Mouse (Mus musculus) CH12.LX (cell line): ENCODE data around the gene Lefty1. TPM values are rescaled to one million over a fixed set of nuclear protein-coding genes. Genes with fewer than 3 reads are reported as not detected.

Experiments used
- DNase-seq: peaks from one replicate; pipeline ENCODE4 v3.0.0-alpha.2; 2013; ENCODE audit errors: extremely low read depth
- H3K27ac ChIP-seq: 2 replicates; pipeline ENCODE4 v1.5.1; 2012; ENCODE audit warnings: low read depth, mild to moderate bottlenecking, control low read depth, moderate library complexity; ENCODE audit not compliant: insufficient read depth
- H3K27me3 ChIP-seq: replicated peaks from 2 replicates; pipeline ENCODE3; 2012; ENCODE audit warnings: inconsistent platforms
- H3K36me3 ChIP-seq, 2 experiments: replicated peaks in 1 of 2; 2 replicates each; pipeline versions ENCODE3 to v1.6.1; 2012; ENCODE audit warnings: inconsistent platforms in 1 of 2, low read length in 1 of 2, mild to moderate bottlenecking in 1 of 2, mixed read lengths in 1 of 2, moderate library complexity in 1 of 2; ENCODE audit not compliant: control insufficient read depth in 1 of 2, insufficient read depth in 1 of 2
- H3K4me1 ChIP-seq, 2 experiments: 2 replicates each; pipeline ENCODE4 v1.6.1; 2012; ENCODE audit warnings: inconsistent platforms in 1 of 2, moderate library complexity in 1 of 2; ENCODE audit not compliant: insufficient read depth in 2 of 2, control insufficient read depth in 1 of 2
- H3K4me2 ChIP-seq: 2 replicates; pipeline ENCODE4 v1.6.1; 2012; ENCODE audit warnings: low read depth, mild to moderate bottlenecking, control low read depth; ENCODE audit not compliant: poor library complexity, insufficient read depth, severe bottlenecking
- H3K4me3 ChIP-seq, 3 experiments: fragments of 150-350 bp in 1 of 3; sonication (generic) in 1 of 3; replicated peaks in 1 of 3; 2 replicates each; pipeline versions ENCODE3 to v1.5.1; 2011 to 2012; ENCODE audit warnings: low read depth in 2 of 3, low read length in 2 of 3, mild to moderate bottlenecking in 2 of 3, moderate library complexity in 2 of 3, control low read depth in 1 of 3, improper control_type of control experiment in 1 of 3, inconsistent platforms in 1 of 3, mixed read lengths in 1 of 3; ENCODE audit not compliant: poor library complexity in 1 of 3
- H3K79me2 ChIP-seq: replicated peaks from 2 replicates; pipeline ENCODE4 v1.6.1; 2012; ENCODE audit warnings: mild to moderate bottlenecking, moderate library complexity; ENCODE audit not compliant: control insufficient read depth, poor library complexity, insufficient read depth, severe bottlenecking; ENCODE audit errors: extremely low read depth
- H3K9ac ChIP-seq: 2 replicates; pipeline ENCODE4 v1.6.1; 2012; ENCODE audit warnings: low read depth, mild to moderate bottlenecking, control low read depth, moderate library complexity; ENCODE audit not compliant: insufficient read depth
- H3K9me3 ChIP-seq: replicated peaks from 2 replicates; pipeline ENCODE3; 2012; ENCODE audit warnings: low read length, inconsistent platforms, mixed read lengths
- BHLHE40 ChIP-seq: IDR thresholded peaks from 2 replicates; pipeline ENCODE4 v1.6.1; 2011; ENCODE audit warnings: mild to moderate bottlenecking, low read depth, low read length, improper control_type of control experiment
- CHD1 ChIP-seq: IDR thresholded peaks from 2 replicates; pipeline ENCODE4 v1.6.1; 2012; ENCODE audit warnings: low read depth, low read length, improper control_type of control experiment, inconsistent platforms
- CTCF ChIP-seq, 2 experiments: IDR thresholded peaks in 1 of 2; conservative IDR thresholded peaks in 1 of 2; 2 replicates each; pipeline ENCODE4 v1.5.1; 2011 to 2012; ENCODE audit warnings: low read depth in 2 of 2, low read length in 2 of 2, improper control_type of control experiment in 1 of 2, inconsistent platforms in 1 of 2, mild to moderate bottlenecking in 1 of 2, moderate library complexity in 1 of 2
- E2F4 ChIP-seq: IDR thresholded peaks from 2 replicates; pipeline ENCODE4 v1.6.1; 2011; ENCODE audit warnings: low read depth, low read length, improper control_type of control experiment; ENCODE audit not compliant: insufficient replicate concordance
- ELF1 ChIP-seq: IDR thresholded peaks from 2 replicates; pipeline ENCODE4 v1.6.1; 2014; ENCODE audit warnings: low read depth, mild to moderate bottlenecking, inconsistent platforms, low read length, improper control_type of control experiment
- EP300 ChIP-seq: IDR thresholded peaks from 2 replicates; pipeline ENCODE4 v1.6.1; 2011; ENCODE audit warnings: low read length, improper control_type of control experiment
- ETS1 ChIP-seq: conservative IDR thresholded peaks from 2 replicates; pipeline ENCODE4 v1.6.1; 2012; ENCODE audit warnings: low read depth, mild to moderate bottlenecking, inconsistent platforms, low read length, improper control_type of control experiment, moderate library complexity
- HCFC1 ChIP-seq: IDR thresholded peaks from 2 replicates; pipeline ENCODE4 v1.6.1; 2012; ENCODE audit warnings: low read depth, mild to moderate bottlenecking, inconsistent platforms, low read length, improper control_type of control experiment
- IRF4 ChIP-seq: IDR thresholded peaks from 2 replicates; pipeline ENCODE4 v1.6.1; 2014; ENCODE audit warnings: low read depth, mild to moderate bottlenecking, inconsistent platforms, low read length, improper control_type of control experiment
- JUN ChIP-seq: IDR thresholded peaks from 2 replicates; pipeline ENCODE4 v1.6.1; 2011; ENCODE audit warnings: low read depth, mild to moderate bottlenecking, low read length, improper control_type of control experiment, moderate library complexity; ENCODE audit not compliant: insufficient read depth
- JUND ChIP-seq: conservative IDR thresholded peaks from 2 replicates; pipeline ENCODE4 v1.6.1; 2011; ENCODE audit warnings: low read depth, low read length, improper control_type of control experiment
- MAX ChIP-seq: IDR thresholded peaks from 2 replicates; pipeline ENCODE4 v1.6.1; 2011; ENCODE audit warnings: low read length, improper control_type of control experiment
- MEF2A ChIP-seq: IDR thresholded peaks from 2 replicates; pipeline ENCODE4 v1.6.1; 2014; ENCODE audit warnings: low read depth, mild to moderate bottlenecking, inconsistent platforms, low read length, improper control_type of control experiment, borderline replicate concordance
- PAX5 ChIP-seq: IDR thresholded peaks from 2 replicates; pipeline ENCODE4 v1.6.1; 2012; ENCODE audit warnings: low read length, inconsistent platforms, mixed read lengths
- POLR2A ChIP-seq: IDR thresholded peaks from 2 replicates; pipeline ENCODE4 v1.6.1; 2011; ENCODE audit warnings: low read depth, mild to moderate bottlenecking, improper control_type of control experiment, low read length
- RAD21 ChIP-seq: IDR thresholded peaks from 2 replicates; pipeline ENCODE4 v1.6.1; 2011; ENCODE audit warnings: low read depth, mild to moderate bottlenecking, low read length, improper control_type of control experiment, moderate library complexity
- RCOR1 ChIP-seq: conservative IDR thresholded peaks from 2 replicates; pipeline ENCODE4 v1.6.1; 2012; ENCODE audit warnings: low read depth, mild to moderate bottlenecking, inconsistent platforms, low read length, improper control_type of control experiment
- SIN3A ChIP-seq: IDR thresholded peaks from 2 replicates; pipeline ENCODE4 v1.6.1; 2012; ENCODE audit warnings: low read length, improper control_type of control experiment, inconsistent platforms
- SMC3 ChIP-seq: IDR thresholded peaks from 2 replicates; pipeline ENCODE4 v1.6.1; 2011; ENCODE audit warnings: low read depth, low read length, improper control_type of control experiment
- TCF12 ChIP-seq: IDR thresholded peaks from 2 replicates; pipeline ENCODE4 v1.6.1; 2014; ENCODE audit warnings: low read depth, mild to moderate bottlenecking, inconsistent platforms, low read length, improper control_type of control experiment
- UBTF ChIP-seq: IDR thresholded peaks from 2 replicates; pipeline ENCODE4 v1.6.1; 2012; ENCODE audit warnings: low read depth, mild to moderate bottlenecking, inconsistent platforms, low read length, improper control_type of control experiment, moderate library complexity
- ZC3H11A ChIP-seq: IDR thresholded peaks from 2 replicates; pipeline ENCODE4 v1.6.1; 2012; ENCODE audit warnings: low read depth, mild to moderate bottlenecking, inconsistent platforms, low read length, improper control_type of control experiment
- ZKSCAN1 ChIP-seq: IDR thresholded peaks from 2 replicates; pipeline ENCODE4 v1.6.1; 2012; ENCODE audit warnings: low read depth, inconsistent platforms, low read length, improper control_type of control experiment, borderline replicate concordance
- ZMIZ1 ChIP-seq: IDR thresholded peaks from 2 replicates; pipeline ENCODE4 v1.6.1; 2012; ENCODE audit warnings: low read depth, mild to moderate bottlenecking, inconsistent platforms, low read length, improper control_type of control experiment
- ZNF384 ChIP-seq: IDR thresholded peaks from 2 replicates; pipeline ENCODE4 v1.6.1; 2012; ENCODE audit warnings: low read depth, low read length, improper control_type of control experiment, inconsistent platforms
- dilution Hi-C: fragments of 300-500 bp; cut with MboI; formaldehyde crosslinking; loops from 2 replicates; pipeline ENCODE4 v1.14.3; 2020; ENCODE audit warnings: low sequenced_read_pairs; ENCODE audit not compliant: extremely low pct_unique_long_range_greater_than_20kb, extremely low pct_ligation_motif_present
- in situ Hi-C: fragments of 300-500 bp; cut with MboI; formaldehyde crosslinking; loops from 3 replicates; pipeline ENCODE4 v1.14.3; 2019; ENCODE audit warnings: low sequenced_read_pairs, low pct_ligation_motif_present, low pct_unique_long_range_greater_than_20kb, mixed read lengths
- polyA plus RNA-seq: library from polyadenylated mRNA; unstranded; fragments of >175 nt; gene quantifications from 2 replicates; pipeline ENCODE4 v1.2.1, GENCODE M21; 2012; ENCODE audit warnings: low read depth; ENCODE audit not compliant: insufficient read length
- total RNA-seq, 2 experiments: library from RNA; depleted of rRNA; stranded (reverse); fragments of 300-350 nt in 1 of 2; fragments of >200 nt in 1 of 2; gene quantifications; 2 replicates each; pipeline ENCODE4 v1.2.3; 2012 to 2014

The Lefty1 gene
- total and polyA plus RNA-seq, 3 experiments = not detected

GRCm38 (mm10) chr1:180889172-180889571, 45.6 kb upstream of the Lefty1 start:
- H3K4me1 ChIP-seq = peaks cover 22 to 72% of the 10 kb centered on the region in 2 experiments
- H3K4me3 ChIP-seq = no peak overlapping the region
- no peaks in the 10 kb centered on the region for H3K9me3 ChIP-seq
- H3K9ac ChIP-seq = no peak overlapping the region
- peak overlapping the region; percentile 4; the same call in 1 of the 2 replicates for H3K4me2 ChIP-seq
- no peaks in the 10 kb centered on the region for H3K27me3 ChIP-seq
- dilution Hi-C loops (no loop called here), in situ Hi-C loops (no loop called here)
- H3K79me2 ChIP-seq = no peaks in the 10 kb centered on the region
- no peak for DNase-seq
- no peaks in the 10 kb centered on the region for H3K36me3 ChIP-seq
- no peak overlapping the region for H3K27ac ChIP-seq
- TF ChIP-seq MEF2A (no peak), ZMIZ1 (no peak), ZC3H11A (no peak), JUND (no peak), ZNF384 (no peak), HCFC1 (no peak), SIN3A (no peak), E2F4 (no peak)

GRCm38 (mm10) chr1:180889841-180890240, 45.0 kb upstream of the Lefty1 start:
- Histone ChIP-seq H3K9me3 (no peaks in the 10 kb centered on the region), H3K4me1 (peaks cover 17 to 65% of the 10 kb centered on the region in 2 experiments), H3K9ac (no peak overlapping the region), H3K4me2 (no peak overlapping the region), H3K79me2 (no peaks in the 10 kb centered on the region), H3K36me3 (no peaks in the 10 kb centered on the region), H3K27me3 (no peaks in the 10 kb centered on the region), H3K4me3 (no peak overlapping the region), H3K27ac (no peak overlapping the region)
- dilution Hi-C loops (no loop called here), in situ Hi-C loops (no loop called here)
- TF ChIP-seq EP300 = no peak
- 0 out of 2 replicates have a peak, but pooled peaks have one; percentile 19 for TF ChIP-seq MAX
- TF ChIP-seq CTCF (conservative IDR thresholded peaks at IDR 0.05 in 1 of 2, IDR thresholded peaks at IDR 0.05 in 1 of 2; ENCODE audit: low read depth in 2 of 2, low read length in 2 of 2) = peak in 1 of 2 experiments; percentile 62; a peak in 2 of 4 replicates
- peak; percentile 29 for TF ChIP-seq SMC3
- no peak for TF ChIP-seq PAX5
- TF ChIP-seq ELF1 = no peak
- TF ChIP-seq RAD21 = peak; percentile 39
- DNase-seq = peak; percentile 81

- Histone ChIP-seq H3K4me3 (no peak within 1 kb of the TSS), H3K4me1 (peaks cover 10 to 43% of the 10 kb centered on the region in 2 experiments), H3K9me3 (no peaks in the 10 kb centered on the region), H3K27me3 (no peaks in the 10 kb centered on the region), H3K36me3 (no peaks in the 10 kb centered on the region), H3K4me2 (no peak within 1 kb of the TSS), H3K9ac (no peak within 1 kb of the TSS), H3K27ac (no peak within 1 kb of the TSS), H3K79me2 (no peaks in the 10 kb centered on the region)
- dilution Hi-C loops = no loop called here
- no peak for DNase-seq
- TF ChIP-seq HCFC1 (no peak), RCOR1 (no peak), ZKSCAN1 (no peak), ELF1 (no peak), JUN (no peak), POLR2A (no peak), MEF2A (no peak), JUND (no peak), ZC3H11A (no peak), E2F4 (no peak), ETS1 (no peak), TCF12 (no peak), UBTF (no peak), BHLHE40 (no peak), CHD1 (no peak), IRF4 (no peak)
- in situ Hi-C loops = no loop called here
Observed at GRCm38 (mm10) chr1:180892808-180893207, 42.0 kb upstream of the Lefty1 start, which contains the start of gene Lefty2. Gene Lefty2 (plus strand): TSS chr1:180893108.
